Mouse (Mus musculus): ENCODE data around the gene Fbn1. TPM values are rescaled to one million over a fixed set of nuclear protein-coding genes. Genes with fewer than 3 reads are reported as not detected.

The Fbn1 gene
- total and polyA plus RNA-seq, 2 experiments from 2014 or later: 1.6 to 20.1 TPM

- no peak overlapping the region for H3K27ac ChIP-seq (ENCODE audit: low read depth, low read length)
- DNase-seq (ENCODE audit: low spot score) (no peak), ATAC-seq (ENCODE audit: low FRiP score) (no peak)
- H3K4me3 ChIP-seq (ENCODE audit: low read depth, low read length): no peak overlapping the region
- 89% methylated on average over 6 of the region's 6 CpGs for WGBS
- no peak overlapping the region for H3K4me2 ChIP-seq (ENCODE audit: low read depth, low read length, poor library complexity, severe bottlenecking)
- no peaks in the 10 kb centered on the region for H3K27me3 ChIP-seq (ENCODE audit: insufficient read depth, low read length)
- no peak overlapping the region for H3K9ac ChIP-seq (replicated peaks; ENCODE audit: low read length, poor library complexity, severe bottlenecking)
- TF ChIP-seq CTCF (IDR thresholded peaks at IDR 0.05): no peak
- no peaks in the 10 kb centered on the region for H3K4me1 ChIP-seq (ENCODE audit: insufficient read depth, low read length)
- no peaks in the 10 kb centered on the region for H3K9me3 ChIP-seq (ENCODE audit: low read length)
- no peaks in the 10 kb centered on the region for H3K36me3 ChIP-seq (ENCODE audit: insufficient read depth, low read length)
Observed at GRCm38 (mm10) chr2:125448881-125449280, 58.9 kb downstream of the Fbn1 start.

- H3K27me3 ChIP-seq (ENCODE audit: insufficient read depth, low read length): no peaks in the 10 kb centered on the region
- no peak for ATAC-seq (ENCODE audit: low FRiP score)
- no peak overlapping the region for H3K27ac ChIP-seq (ENCODE audit: low read depth, low read length)
- no peak for TF ChIP-seq CTCF (IDR thresholded peaks at IDR 0.05)
- 84% methylated on average over 9 of the region's 9 CpGs for WGBS
- no peak overlapping the region for H3K4me3 ChIP-seq (ENCODE audit: low read depth, low read length)
- H3K9ac ChIP-seq (replicated peaks; ENCODE audit: low read length, poor library complexity, severe bottlenecking): no peak overlapping the region
- H3K36me3 ChIP-seq (ENCODE audit: insufficient read depth, low read length): no peaks in the 10 kb centered on the region
- H3K4me2 ChIP-seq (ENCODE audit: low read depth, low read length, poor library complexity, severe bottlenecking): no peak overlapping the region
- DNase-seq (ENCODE audit: low spot score): no peak
- H3K9me3 ChIP-seq (ENCODE audit: low read length): no peaks in the 10 kb centered on the region
- H3K4me1 ChIP-seq (ENCODE audit: insufficient read depth, low read length): no peaks in the 10 kb centered on the region
Observed at GRCm38 (mm10) chr2:125447274-125447898, 60.4 kb downstream of the Fbn1 start.

- no peak for TF ChIP-seq CTCF (IDR thresholded peaks at IDR 0.05)
- 64% methylated on average over 8 of the region's 8 CpGs for WGBS
- no peak for ATAC-seq (ENCODE audit: low FRiP score)
Observed at GRCm38 (mm10) chr2:125438381-125438780, 69.4 kb downstream of the Fbn1 start.

GRCm38 (mm10) chr2:125436240-125436639 lies 71.6 kb downstream of the Fbn1 start:
- Histone ChIP-seq H3K9ac (replicated peaks; ENCODE audit: low read length, poor library complexity, severe bottlenecking) (no peak overlapping the region), H3K36me3 (ENCODE audit: insufficient read depth, low read length) (no peaks in the 10 kb centered on the region), H3K27ac (ENCODE audit: low read depth, low read length) (no peak overlapping the region), H3K27me3 (ENCODE audit: insufficient read depth, low read length) (no peaks in the 10 kb centered on the region), H3K9me3 (ENCODE audit: low read length) (no peaks in the 10 kb centered on the region), H3K4me2 (ENCODE audit: low read depth, low read length, poor library complexity, severe bottlenecking) (no peak overlapping the region), H3K4me3 (ENCODE audit: low read depth, low read length) (no peak overlapping the region), H3K4me1 (ENCODE audit: insufficient read depth, low read length) (no peaks in the 10 kb centered on the region)
- ATAC-seq (ENCODE audit: low FRiP score) (no peak), DNase-seq (ENCODE audit: low spot score) (no peak)
- TF ChIP-seq CTCF (IDR thresholded peaks at IDR 0.05): no peak
- 86% methylated on average over 7 of the region's 7 CpGs for WGBS

More at GRCm38 (mm10) chr2:125438381-125438780, 69.4 kb downstream of the Fbn1 start:
- Histone ChIP-seq H3K27ac (ENCODE audit: low read depth, low read length) (no peak overlapping the region), H3K27me3 (ENCODE audit: insufficient read depth, low read length) (no peaks in the 10 kb centered on the region), H3K4me1 (ENCODE audit: insufficient read depth, low read length) (no peaks in the 10 kb centered on the region), H3K4me3 (ENCODE audit: low read depth, low read length) (no peak overlapping the region), H3K9me3 (ENCODE audit: low read length) (no peaks in the 10 kb centered on the region), H3K4me2 (ENCODE audit: low read depth, low read length, poor library complexity, severe bottlenecking) (no peak overlapping the region), H3K9ac (replicated peaks; ENCODE audit: low read length, poor library complexity, severe bottlenecking) (no peak overlapping the region), H3K36me3 (ENCODE audit: insufficient read depth, low read length) (no peaks in the 10 kb centered on the region)
- no peak for DNase-seq (ENCODE audit: low spot score)

- DNase-seq (ENCODE audit: low spot score) (no peak), ATAC-seq (ENCODE audit: low FRiP score) (no peak)
- no peaks in the 10 kb centered on the region for H3K4me1 ChIP-seq (ENCODE audit: insufficient read depth, low read length)
- no peak for TF ChIP-seq CTCF (IDR thresholded peaks at IDR 0.05)
- H3K36me3 ChIP-seq (ENCODE audit: insufficient read depth, low read length): no peaks in the 10 kb centered on the region
- no peak overlapping the region for H3K9ac ChIP-seq (replicated peaks; ENCODE audit: low read length, poor library complexity, severe bottlenecking)
- no peak overlapping the region for H3K27ac ChIP-seq (ENCODE audit: low read depth, low read length)
- 92% methylated on average over 6 of the region's 6 CpGs for WGBS
- no peaks in the 10 kb centered on the region for H3K9me3 ChIP-seq (ENCODE audit: low read length)
- H3K4me3 ChIP-seq (ENCODE audit: low read depth, low read length): no peak overlapping the region
- H3K4me2 ChIP-seq (ENCODE audit: low read depth, low read length, poor library complexity, severe bottlenecking): no peak overlapping the region
- no peaks in the 10 kb centered on the region for H3K27me3 ChIP-seq (ENCODE audit: insufficient read depth, low read length)
Observed at GRCm38 (mm10) chr2:125433524-125433923, 74.3 kb downstream of the Fbn1 start.

- Histone ChIP-seq H3K4me3 (ENCODE audit: low read depth, low read length) (no peak overlapping the region), H3K4me1 (ENCODE audit: insufficient read depth, low read length) (no peaks in the 10 kb centered on the region), H3K9ac (replicated peaks; ENCODE audit: low read length, poor library complexity, severe bottlenecking) (no peak overlapping the region), H3K27ac (ENCODE audit: low read depth, low read length) (no peak overlapping the region), H3K36me3 (ENCODE audit: insufficient read depth, low read length) (no peaks in the 10 kb centered on the region), H3K27me3 (ENCODE audit: insufficient read depth, low read length) (no peaks in the 10 kb centered on the region), H3K4me2 (ENCODE audit: low read depth, low read length, poor library complexity, severe bottlenecking) (no peak overlapping the region), H3K9me3 (ENCODE audit: low read length) (no peaks in the 10 kb centered on the region)
- no peak for TF ChIP-seq CTCF (IDR thresholded peaks at IDR 0.05)
- DNase-seq (ENCODE audit: low spot score): no peak
- no peak for ATAC-seq (ENCODE audit: low FRiP score)
- 58% methylated on average over 6 of the region's 6 CpGs for WGBS
Observed at GRCm38 (mm10) chr2:125431491-125431890, 76.3 kb downstream of the Fbn1 start.

Measured in midbrain, postnatal 0 days (tissue).